Mouse (Mus musculus): ENCODE measurements around the gene Grip1.

Grip1 gene

DNA sequence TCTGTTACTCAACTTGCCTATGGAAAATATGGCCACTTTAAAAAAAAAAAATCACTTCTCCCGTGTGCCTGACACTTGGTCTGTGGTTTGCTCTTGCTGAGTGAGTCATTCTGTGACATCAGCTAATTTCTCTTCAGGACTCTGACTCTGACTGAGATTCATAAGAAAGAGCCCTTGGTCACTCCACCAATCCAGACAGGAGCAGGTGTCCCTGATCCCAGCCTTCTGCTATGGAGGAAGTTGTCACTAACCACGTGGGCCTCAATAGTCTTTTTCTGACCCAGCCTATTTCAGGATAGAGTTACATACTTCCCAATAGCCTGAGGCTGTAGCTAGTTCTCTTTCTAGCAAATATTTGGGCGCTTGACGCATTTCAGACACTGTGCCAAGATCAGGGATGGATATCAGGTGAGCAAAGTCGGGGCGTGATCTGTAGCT is 298.8 kb downstream of the Grip1 start:
- no peak for DNase-seq (ENCODE audit: low spot score in 2 of 2)

DNA sequence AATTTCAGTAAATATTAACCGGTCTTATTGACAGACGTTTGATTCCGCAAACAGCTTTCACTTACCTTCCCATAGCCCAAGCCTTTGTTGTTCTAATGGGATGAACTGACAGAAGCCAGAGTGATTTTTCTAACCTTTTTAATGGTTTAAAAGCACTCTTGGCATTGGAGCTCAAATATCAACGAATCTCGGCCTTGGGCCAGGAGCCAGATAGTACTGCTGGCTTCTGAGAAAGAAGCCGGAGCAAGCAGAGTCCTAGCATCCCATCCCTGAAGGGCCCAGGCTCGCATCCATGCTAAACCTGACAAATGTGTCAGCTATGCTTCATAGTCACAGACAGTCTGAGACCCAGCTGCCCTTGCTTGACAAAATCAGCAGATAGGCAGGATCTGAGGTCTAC is 302.6 kb downstream of the Grip1 start:
- DNase-seq (ENCODE audit: low spot score in 2 of 2) = no peak

DNA sequence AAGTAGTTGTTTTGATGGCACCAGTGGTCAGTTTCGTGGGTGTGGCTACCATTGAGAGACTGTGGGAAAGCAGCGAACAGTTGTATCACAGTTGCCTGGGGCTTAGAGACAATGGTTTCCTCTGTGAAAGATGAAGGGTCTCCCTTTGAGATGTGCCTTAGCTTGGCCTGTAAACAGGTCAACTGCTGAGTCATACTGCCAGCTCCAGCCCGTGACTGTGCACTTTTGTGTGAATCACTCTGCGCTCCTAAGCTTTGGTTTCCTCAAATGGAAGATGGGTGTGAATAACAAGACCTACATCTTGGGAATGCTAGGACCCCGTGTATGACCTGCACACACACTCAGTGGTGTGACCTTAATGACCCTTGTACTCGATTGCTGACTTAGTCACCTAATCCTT is 303.6 kb downstream of the Grip1 start:
- DNase-seq (ENCODE audit: low spot score in 2 of 2) = no peak

DNA sequence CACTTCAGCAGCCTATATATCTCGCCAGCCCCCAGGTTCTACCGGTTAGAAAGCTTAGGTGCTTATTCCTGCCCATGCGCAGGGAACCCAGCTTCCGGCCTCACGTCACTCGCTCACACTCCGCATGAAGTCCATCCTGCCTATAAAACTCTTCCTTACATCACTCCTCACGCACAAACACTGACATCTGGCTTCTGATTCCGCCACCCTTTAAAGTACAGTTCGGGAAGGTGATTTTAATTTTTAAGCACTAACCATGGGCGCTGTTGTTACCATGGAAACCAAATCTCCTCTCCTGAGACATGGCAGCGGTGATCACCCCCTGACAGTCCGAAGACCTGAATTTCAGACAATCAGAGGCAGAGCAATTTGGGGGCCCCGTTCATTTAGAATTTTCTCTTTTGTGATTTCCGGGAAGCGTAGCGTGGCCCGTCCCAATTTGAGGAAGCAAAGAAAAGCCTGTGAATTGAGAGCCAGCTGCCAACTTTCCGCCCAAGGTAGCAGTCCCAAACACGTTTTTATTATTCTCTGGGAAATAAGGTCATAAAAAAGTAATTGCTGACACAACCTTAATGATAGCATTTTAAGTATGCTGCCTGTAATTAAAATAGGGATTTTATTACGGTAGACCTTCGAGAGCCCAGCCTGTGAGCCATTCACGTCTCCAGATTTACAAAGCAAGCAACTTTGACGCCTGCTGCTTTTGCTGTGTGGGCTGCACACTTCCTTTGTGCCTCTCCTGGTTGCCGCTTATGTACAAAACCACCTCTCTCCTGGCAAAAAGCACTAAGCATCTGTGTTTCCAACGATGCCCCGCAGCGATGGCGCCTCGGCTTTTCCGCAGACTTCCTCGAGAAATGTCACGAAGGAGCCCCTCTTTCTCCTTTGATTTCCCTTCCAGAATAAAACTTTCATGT is 308.1 kb downstream of the Grip1 start:
- peak; percentile 14 to 37 for DNase-seq (ENCODE audit: low spot score in 2 of 2)

DNA sequence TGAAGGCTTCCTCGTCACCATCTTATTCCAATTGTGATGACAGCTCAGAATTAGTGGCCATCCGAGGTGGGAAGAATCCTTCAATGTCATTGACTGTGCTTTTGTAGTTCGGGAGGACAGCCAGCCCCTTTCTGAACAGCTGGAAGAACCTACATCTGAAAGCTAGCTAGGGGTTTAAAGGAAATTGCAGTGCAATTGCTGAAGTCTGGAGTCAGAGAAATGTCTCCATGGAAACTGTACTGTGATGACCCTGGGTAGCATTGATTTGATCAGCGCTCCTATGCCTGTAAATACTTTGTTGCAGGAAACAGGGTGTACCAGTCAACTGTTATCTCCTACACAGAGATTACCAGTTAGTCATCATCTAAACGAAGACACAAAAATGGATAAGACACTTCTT is 325.2 kb downstream of the Grip1 start:
- no peak for DNase-seq (ENCODE audit: low spot score in 2 of 2)

DNA sequence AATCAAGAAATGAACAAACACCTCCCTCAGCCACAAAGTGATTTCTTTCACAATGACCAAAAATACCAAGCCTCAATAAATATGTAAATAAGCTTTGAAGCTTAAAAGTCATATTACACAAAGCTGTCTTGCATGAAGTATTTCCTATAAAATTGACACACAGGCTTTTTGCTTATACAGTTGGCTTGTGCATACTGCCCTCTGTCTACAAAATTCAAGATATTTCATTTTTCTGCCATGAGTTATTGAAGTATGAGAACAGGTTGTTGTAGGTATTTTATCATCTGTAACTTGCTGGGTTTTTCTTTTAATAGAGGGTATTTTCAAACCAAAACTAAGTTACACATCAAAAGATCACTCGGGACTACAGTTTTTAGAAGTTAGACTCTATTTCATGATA is 326.0 kb downstream of the Grip1 start:
- DNase-seq (ENCODE audit: low spot score in 2 of 2) = no peak

DNA sequence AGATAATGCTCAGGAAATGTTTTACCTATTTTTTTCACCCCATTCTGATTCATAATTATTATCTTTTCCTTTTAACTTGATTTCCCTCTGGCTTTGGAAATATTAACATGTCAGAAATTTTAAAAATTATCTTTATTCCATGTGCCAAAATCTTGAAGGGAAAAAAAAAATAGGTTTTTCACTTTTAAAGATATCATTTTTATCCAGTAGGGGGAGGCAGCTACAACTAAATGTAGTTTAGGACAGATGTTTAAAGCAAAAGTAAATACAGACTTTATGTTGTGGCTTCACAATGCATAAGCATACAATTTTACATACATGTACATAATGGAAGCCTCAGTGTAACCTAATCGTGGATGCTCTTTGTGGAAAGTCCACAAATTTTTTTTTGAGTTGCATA is 336.9 kb downstream of the Grip1 start:
- DNase-seq (ENCODE audit: low spot score in 2 of 2) = no peak

DNA sequence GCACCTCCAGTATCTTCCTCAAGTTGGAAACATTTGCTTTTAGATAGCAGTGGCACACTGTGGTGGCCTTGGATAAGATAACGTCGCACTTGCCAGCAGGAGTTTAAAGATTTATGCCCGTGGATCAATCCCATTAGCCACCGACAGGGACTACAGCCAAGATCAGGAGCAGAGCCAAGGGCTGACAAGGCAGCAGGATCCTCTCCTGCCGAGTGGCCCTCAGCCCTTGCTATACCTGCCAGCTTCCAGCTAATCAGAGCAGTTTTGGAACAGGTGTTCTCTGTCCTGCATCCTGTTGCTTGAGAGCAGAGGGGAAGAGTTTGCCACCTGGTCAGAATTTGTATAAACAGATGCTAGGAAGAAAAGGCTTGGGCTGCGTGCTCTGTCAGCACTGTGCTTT is 348.8 kb downstream of the Grip1 start:
- no peak for DNase-seq (ENCODE audit: low spot score in 2 of 2)

DNA sequence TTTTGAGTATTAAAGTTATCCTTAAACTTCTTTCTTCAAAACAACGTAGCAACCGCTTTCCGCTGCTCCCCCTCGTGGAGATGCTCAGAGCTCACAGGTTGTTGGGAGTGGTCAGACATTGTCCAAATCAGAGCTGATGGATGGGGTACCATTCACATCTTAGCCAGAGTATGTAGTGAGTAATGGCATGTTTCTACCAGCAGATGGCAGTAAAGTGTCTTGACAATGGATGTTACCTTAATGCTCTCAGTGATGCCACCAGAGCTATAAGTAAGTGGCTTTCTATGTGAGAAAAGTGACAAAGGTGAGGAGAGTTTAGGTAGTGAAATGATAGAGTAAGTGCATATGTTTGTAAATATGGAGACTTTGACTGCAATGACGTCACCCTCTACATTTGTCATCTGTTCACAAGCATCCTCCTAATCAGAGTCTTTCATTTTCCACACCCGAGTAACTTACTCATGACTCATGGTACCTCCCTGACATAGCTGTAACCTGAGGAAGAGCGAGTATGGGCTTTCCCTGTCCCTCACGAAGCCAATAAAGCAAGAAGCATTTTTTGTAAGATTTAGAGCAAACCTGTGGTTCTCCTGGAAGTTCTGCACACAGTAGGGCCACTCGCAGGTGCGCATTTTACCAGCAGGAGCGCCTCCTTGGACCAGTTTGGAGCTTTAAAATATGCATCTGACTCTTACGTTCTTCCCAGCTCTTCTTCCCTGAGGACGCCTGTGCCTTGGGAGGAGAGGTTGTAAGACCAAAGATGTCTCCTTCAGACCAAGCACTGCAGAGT is 350.2 kb downstream of the Grip1 start:
- DNase-seq (ENCODE audit: low spot score in 2 of 2) = peak; percentile 15 to 69

DNA sequence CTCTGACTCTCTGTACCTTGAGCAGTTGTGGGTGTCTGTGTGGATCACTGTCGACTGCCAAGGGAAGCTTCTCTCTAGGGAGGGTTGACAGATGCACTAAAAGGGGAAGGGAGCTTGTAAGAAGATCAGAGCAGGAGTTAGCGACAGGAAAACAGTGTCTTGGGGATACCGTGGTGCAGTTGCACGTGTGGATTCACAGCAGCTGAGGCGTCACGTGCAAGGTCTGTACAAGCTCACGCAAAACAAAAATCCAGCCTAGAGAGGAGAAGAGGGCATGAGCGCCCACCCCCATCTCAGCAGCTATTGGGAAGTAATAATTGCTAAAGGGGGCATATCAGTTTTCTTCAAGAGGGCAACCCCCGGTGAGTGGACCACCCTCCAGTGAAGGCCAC is 350.8 kb downstream of the Grip1 start:
- DNase-seq (ENCODE audit: low spot score in 2 of 2) = no peak

DNA sequence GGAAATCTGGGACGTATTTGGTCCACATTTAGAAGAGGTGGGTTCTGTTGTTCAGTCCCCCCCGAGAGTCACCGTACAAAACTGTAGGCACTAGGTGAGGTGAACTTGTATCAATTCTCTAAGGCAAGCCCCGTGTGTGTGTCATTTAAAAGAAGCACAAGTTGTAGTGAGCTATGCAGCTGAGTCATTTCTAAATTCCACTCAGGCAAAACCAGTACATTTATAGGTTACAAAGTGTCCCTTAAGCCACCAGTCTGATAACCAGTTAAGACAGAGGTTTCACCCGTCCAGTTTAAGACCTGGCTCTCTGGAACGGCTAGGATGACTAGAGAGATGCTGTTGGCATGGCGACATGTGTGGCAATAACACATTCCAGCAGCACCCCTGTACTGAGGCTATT is 351.5 kb downstream of the Grip1 start:
- no peak for DNase-seq (ENCODE audit: low spot score in 2 of 2)

DNA sequence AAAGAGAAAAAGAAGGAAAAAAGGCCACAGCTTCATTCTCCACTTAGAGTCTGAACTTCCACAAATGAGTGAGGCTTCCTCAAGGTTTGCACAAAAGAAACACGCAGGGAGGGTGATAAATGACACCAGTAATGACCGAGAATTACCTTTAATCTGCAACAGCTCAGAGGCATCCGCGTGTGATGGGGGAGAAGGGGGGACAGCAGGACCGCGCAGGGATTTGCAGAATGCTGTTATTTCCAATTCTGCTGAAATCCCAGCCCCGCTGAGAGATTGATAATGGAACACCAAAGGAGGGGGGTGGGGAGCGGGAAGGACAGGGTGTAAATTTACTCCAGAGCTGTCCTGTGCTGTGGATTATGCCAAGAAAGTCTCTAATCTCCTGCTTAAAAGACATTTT is 352.5 kb downstream of the Grip1 start:
- no peak for DNase-seq (ENCODE audit: low spot score in 2 of 2)

DNA sequence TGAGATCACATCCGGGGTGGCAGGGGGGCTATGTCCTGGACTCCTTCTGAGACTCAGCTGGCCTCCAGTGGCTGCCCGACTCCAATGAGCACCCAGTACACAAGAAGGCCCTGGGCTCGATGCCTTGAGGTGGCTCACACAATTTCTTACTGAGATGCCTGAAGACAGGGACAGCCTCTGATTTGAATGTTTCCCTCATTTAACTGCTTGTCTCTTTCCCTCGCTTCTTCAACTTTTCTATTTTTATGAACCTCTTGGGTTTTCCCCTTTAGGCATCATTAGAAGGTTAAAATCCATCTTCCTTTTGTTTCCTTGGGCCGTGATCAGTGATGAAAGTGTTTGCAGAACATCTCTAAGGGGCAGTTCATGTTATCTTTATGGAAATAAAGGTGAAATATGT is 354.8 kb downstream of the Grip1 start:
- no peak for DNase-seq (ENCODE audit: low spot score in 2 of 2)

DNA sequence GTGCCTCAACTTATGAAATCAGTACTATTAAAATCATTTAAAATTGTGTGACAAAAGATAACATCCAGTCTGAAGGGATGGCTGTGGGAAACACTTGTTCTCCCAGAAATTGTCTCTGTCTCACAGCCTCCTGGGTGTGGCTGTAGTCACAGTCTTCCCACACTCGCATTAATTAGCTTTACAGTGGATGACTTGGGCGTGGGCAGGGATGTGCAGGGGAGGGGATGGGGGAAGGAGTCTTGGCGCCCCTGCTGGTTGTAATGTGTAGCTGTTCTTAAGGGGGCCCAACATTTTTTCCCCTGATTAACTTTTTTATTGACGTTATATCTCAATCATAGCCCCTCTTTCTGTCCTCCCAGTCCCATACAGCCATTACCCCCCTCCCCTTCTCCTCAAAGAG is 360.5 kb downstream of the Grip1 start:
- peak in 1 of 2 experiments; percentile 5 for DNase-seq (ENCODE audit: low spot score in 2 of 2)

DNA sequence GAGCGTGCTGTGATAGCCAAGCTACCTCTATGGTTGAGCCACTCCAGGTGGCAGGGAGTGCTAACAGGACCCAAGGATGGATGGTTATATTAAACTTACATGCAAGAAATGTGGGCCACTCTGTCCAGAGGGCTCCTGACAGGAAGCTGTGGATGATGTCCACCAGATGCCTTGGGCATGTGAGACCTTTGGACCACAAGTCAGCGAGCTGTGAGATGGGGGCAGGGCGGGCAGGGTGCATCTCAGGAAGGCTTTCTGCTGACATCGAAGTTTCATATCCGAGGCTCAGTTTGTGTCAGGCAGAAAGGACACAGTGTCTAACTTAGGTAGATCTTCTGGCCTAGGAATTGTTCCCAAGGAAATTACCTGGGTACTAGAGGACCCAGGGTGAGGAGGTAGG is 362.4 kb downstream of the Grip1 start:
- DNase-seq (ENCODE audit: low spot score in 2 of 2) = no peak

DNA sequence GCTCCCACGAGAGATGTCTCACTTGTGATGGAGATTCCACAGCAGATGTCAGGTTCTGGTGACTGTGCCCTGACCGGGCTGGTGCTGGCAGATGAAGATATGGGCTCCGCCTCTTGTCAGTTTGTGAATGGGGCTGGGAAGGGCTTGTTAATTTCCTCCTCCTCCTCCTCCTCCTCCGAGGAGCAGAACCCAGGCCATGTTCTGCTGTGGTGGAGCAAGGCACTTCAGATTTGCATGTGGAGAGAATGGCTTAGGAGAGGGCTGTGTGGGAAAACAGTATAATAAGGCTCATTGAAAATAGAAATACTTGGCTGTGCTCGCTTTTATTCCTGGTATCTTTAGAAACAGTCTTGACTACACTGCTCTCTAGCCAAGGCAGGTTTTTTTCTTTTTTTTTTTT is 364.8 kb downstream of the Grip1 start:
- peak; percentile 7 to 12 for DNase-seq (ENCODE audit: low spot score in 2 of 2)

DNA sequence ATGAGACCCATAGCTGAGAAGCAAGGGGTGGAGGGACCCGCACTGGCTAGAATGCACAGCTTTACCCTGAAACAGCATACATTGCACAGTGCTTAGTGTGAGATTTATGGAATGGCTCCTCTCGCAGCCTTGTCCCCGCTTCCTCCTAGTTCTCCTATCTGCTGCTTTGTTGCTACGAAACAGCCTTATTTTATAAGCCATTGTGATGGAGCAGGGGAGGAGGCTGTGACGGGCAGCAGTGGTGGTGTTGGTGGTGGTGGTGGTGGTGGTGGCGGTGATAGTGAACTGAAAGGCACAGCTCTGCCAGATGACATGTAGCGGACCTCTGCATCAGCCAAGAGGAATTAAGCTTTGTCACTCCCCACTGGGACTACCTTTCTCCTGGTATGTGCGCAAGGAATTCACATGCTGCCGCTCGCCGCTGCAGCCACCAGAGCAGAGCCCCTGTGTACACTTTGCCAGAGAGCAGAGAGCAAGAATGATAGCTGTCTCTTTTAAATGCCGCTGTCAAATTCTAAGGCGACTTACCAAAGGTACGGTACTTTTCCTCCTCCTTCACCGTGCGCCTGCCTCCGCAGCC is 365.6 kb downstream of the Grip1 start:
- peak in 1 of 2 experiments; percentile 43 for DNase-seq (ENCODE audit: low spot score in 2 of 2)

DNA sequence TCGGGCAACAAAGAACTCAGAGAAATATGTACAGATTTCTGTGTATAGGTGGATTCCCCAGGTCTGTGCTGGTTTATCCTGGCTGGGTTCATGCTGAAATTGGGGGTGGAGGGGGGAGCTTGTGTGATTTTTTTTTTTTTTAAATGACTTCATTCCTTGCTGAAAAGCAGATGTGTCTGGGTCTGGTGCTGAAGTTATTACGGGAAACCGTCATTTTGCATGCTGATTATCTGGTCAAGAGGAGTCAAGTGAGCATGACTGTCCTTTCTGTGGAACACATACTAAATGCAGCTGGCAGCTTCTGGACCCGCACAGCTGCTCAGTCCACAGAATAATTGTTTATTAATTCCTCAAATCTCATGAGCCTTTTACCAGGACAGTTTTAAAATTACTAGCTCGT is 366.1 kb downstream of the Grip1 start:
- no peak for DNase-seq (ENCODE audit: low spot score in 2 of 2)

DNA sequence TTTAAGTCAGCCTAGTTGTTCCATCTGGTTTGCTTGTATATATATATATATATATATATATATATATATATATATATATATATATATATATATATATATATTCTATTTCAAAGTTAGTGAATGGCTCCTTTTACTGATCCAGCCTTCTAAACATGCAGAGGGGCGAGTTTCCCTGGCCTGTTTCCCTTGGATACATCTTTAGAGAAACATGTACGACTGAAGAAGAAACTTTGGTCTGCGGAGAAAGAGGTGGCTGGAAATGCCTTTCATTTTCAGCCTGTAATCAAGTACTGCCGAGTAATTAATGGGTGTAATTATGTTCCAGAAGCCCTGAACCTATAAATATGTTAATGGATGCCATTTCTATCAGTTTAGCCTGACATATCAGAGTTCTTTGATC is 366.8 kb downstream of the Grip1 start:
- DNase-seq (ENCODE audit: low spot score in 2 of 2) = no peak

DNA sequence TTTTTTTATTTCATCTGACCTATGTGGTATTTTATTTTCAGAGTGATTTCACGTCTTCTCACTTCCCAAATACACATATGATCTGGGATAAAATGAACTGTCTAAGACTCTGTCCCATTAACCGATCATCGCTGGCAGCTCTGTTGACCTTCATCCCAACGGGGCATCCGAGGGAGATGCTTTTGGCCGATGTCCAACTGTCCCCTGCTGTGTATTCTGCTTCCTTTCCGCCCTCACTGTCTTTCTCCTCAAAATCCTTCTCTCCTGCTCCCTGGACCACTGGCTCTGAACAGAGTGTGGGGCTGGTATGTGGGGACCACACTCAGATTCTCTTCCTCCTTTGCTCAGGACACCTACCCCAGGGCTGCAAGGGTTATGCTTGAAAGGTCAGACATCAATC is 370.1 kb downstream of the Grip1 start:
- no peak for DNase-seq (ENCODE audit: low spot score in 2 of 2)

DNA sequence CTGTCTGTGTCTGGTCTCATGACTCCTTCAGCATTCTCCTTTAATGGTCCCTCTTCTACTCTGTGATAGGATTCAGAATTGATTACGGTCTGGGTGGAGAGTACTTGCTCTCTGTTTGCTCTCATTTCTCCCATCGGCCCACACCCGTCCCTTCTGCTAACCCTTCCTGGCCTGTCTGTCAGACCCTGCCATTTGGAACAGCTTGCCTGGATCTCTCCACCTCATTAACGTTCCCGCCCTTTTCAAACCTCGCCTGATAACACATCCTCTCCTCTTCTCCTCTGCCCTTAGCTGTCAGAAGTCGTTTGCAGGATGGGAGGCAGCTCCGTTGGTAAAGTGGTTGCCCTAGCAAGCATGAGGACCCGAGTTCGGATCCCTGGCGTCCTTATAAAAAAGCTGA is 370.9 kb downstream of the Grip1 start:
- no peak for DNase-seq (ENCODE audit: low spot score in 2 of 2)

DNA sequence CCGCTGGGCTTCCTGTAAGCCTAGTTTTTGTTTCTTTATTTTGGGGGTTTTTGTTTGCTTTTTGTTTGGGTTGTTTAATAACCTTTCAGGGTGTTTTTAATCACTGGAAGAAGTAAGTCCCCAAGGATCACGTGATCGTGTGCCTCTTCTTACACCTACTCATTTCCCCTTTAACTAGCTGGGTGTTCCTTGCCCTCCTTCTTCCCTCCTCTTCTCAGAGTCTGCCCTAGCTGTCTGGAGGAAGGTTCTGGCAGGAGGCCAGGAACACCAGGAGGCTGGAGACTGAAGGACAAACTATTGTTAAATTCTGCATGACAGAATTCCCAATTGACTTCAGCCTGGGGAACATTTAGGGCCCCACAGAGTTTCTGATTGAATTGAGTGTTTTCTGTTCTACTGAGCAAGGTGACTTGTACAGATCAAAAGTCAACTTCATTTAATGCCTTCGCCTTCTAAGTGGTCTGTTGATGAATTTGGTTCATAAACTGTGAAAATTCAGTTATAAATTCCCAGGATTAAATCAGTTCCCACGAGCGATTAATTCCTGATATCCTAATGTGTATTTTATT is 376.8 kb downstream of the Grip1 start:
- no peak for DNase-seq (ENCODE audit: low spot score in 2 of 2)
